Mouse (Mus musculus): ENCODE data around the gene Lrrc32.

Gene Lrrc32

GRCm38 (mm10) chr7:98488398-98489130, 519 bp upstream of the Lrrc32 start:
- no peak for DNase-seq

- DNase-seq: peak; percentile 67 to 83
These were observed 571 bp downstream of the Lrrc32 start for GRCm38 (mm10) chr7:98489623-98490084.

GRCm38 (mm10) chr7:98490328-98490727, 1.2 kb downstream of the Lrrc32 start:
- DNase-seq: no peak

- DNase-seq: no peak
These were observed 1.8 kb downstream of the Lrrc32 start for GRCm38 (mm10) chr7:98490911-98491310.

GRCm38 (mm10) chr7:98491451-98492200, 2.5 kb downstream of the Lrrc32 start:
- DNase-seq: peak in 1 of 2 experiments; percentile 3

- no peak for DNase-seq
These were observed 3.2 kb downstream of the Lrrc32 start for GRCm38 (mm10) chr7:98492331-98492730.

- DNase-seq: no peak
These were observed 4.2 kb downstream of the Lrrc32 start for GRCm38 (mm10) chr7:98493307-98493706.

- DNase-seq: no peak
These were observed 4.9 kb downstream of the Lrrc32 start for GRCm38 (mm10) chr7:98493901-98494480.

GRCm38 (mm10) chr7:98495591-98495990, 6.5 kb downstream of the Lrrc32 start:
- no peak for DNase-seq

- no peak for DNase-seq
These were observed 8.4 kb downstream of the Lrrc32 start for GRCm38 (mm10) chr7:98497451-98497850.

- DNase-seq: no peak
These were observed 9.0 kb downstream of the Lrrc32 start for GRCm38 (mm10) chr7:98498101-98498500.

GRCm38 (mm10) chr7:98498656-98499560, 9.8 kb downstream of the Lrrc32 start:
- peak; percentile 57 to 75 for DNase-seq

GRCm38 (mm10) chr7:98499561-98500292, 10.6 kb downstream of the Lrrc32 start:
- peak; percentile 67 for DNase-seq

GRCm38 (mm10) chr7:98500470-98500869, 11.4 kb downstream of the Lrrc32 start:
- peak in 1 of 2 experiments; percentile 11 for DNase-seq

GRCm38 (mm10) chr7:98501078-98501477, 12.0 kb downstream of the Lrrc32 start:
- DNase-seq: no peak

GRCm38 (mm10) chr7:98502921-98503320, 13.8 kb downstream of the Lrrc32 start:
- peak in 1 of 2 experiments; percentile 9 for DNase-seq

- DNase-seq: no peak
These were observed 15.0 kb downstream of the Lrrc32 start for GRCm38 (mm10) chr7:98503951-98504647.

GRCm38 (mm10) chr7:98504726-98505314, 15.7 kb downstream of the Lrrc32 start:
- no peak for DNase-seq

GRCm38 (mm10) chr7:98505664-98506063, 16.6 kb downstream of the Lrrc32 start:
- no peak for DNase-seq
